8 mouse cellular contexts compared by ENCODE assay signal in the genomic region with DNA sequence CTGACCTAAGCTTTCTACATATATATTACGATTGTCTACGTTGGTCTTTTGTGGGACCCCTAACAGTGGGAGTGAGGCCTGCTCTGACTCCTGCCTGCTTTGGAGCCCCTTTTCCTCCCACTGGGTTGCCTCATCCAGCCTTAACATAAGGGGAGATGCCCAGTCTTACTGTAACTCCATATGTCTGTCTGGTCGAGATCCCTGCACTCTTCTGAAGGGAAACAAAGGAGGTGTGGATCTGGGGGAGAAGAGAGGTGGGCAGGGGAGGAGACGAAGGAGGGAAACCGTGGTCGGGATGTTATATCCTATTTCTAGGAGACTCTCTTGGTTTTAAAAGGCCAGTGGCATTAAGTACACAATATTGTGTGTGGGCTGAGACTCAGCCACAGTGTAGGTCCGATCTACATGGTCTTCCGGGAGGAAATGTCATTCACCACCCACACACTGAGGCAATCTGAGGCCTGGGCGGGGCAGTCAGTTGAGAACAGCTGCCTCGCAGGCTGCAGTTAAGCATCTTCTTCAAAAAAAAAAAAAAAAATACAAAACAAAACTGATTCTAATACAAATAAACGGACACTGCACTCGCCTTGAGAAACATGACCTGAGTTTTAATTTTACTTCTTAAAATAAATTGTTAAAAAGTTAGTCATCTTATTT. TPM values are rescaled to one million over a fixed set of nuclear protein-coding genes. Genes with fewer than 3 reads are reported as not detected.
DNase-seq lines count a peak whose midpoint lies in the region; ATAC-seq lines count a peak whose summit lies in the region.
"Had no signal": no experiment of that assay in that cellular context is flagged by ENCODE, and none has a peak within 500 bp of the region (broad histone marks: within the 10 kb centered on the region; RNA-seq: fewer than 3 reads in every experiment).

No protein-coding gene starts in this region.

- no peaks in the 10 kb centered on the region for H3K9me3 ChIP-seq in embryonic facial prominence, embryonic 14.5 days (ENCODE audit: control insufficient read depth, low read length)
- H3K9me3 ChIP-seq: neural tube, embryonic 12.5 days had no signal

- no peaks in the 10 kb centered on the region for H3K36me3 ChIP-seq in embryonic facial prominence, embryonic 14.5 days (ENCODE audit: control insufficient read depth, insufficient read depth, low read length)
- H3K36me3 ChIP-seq: neural tube, embryonic 12.5 days had no signal

- peak; percentile 28 to 34 for DNase-seq in spleen, adult 18-20 months
- no peak for DNase-seq in spleen, adult 12 weeks (ENCODE audit: low spot score)
- peak; percentile 63 for DNase-seq in embryonic facial prominence, embryonic 14.5 days (ENCODE audit: low spot score)
- peak; percentile 59 to 75 for DNase-seq in kidney, postnatal 4 days
- peak; percentile 32 for DNase-seq in thymus, postnatal 4 days
- DNase-seq in right cerebral cortex, adult 18-20 months, result no peak
- no peak for DNase-seq in cerebellum, postnatal 14 days

- no peak overlapping the region for H3K4me3 ChIP-seq in embryonic facial prominence, embryonic 14.5 days (ENCODE audit: low read depth, low read length)
- H3K4me3 ChIP-seq: neural tube, embryonic 12.5 days had no signal

- H3K9ac ChIP-seq in embryonic facial prominence, embryonic 14.5 days (ENCODE audit: low read depth, low read length), result no peak overlapping the region
- H3K9ac ChIP-seq: neural tube, embryonic 12.5 days had no signal

- H3K4me1 ChIP-seq in embryonic facial prominence, embryonic 14.5 days (ENCODE audit: control insufficient read depth, insufficient read depth, low read length), result no peaks in the 10 kb centered on the region; the same call in 1 of the 2 replicates
- H3K4me1 ChIP-seq: neural tube, embryonic 12.5 days had no signal

- ATAC-seq in embryonic facial prominence, embryonic 14.5 days (ENCODE audit: low read depth), result peak; percentile 55; the same call in 1 of the 2 replicates

- no peak overlapping the region for H3K4me2 ChIP-seq in embryonic facial prominence, embryonic 14.5 days (ENCODE audit: low read depth, low read length)
- H3K4me2 ChIP-seq: neural tube, embryonic 12.5 days had no signal

- H3K27ac ChIP-seq in embryonic facial prominence, embryonic 14.5 days (replicated peaks; ENCODE audit: low read depth, low read length), result no peak overlapping the region
- H3K27ac ChIP-seq: neural tube, embryonic 12.5 days had no signal

- H3K27me3 ChIP-seq in embryonic facial prominence, embryonic 14.5 days (replicated peaks; ENCODE audit: control insufficient read depth, insufficient read depth, low read length), result no peaks in the 10 kb centered on the region
- H3K27me3 ChIP-seq: neural tube, embryonic 12.5 days had no signal

- 52% methylated on average over 12 of the region's 12 CpGs for WGBS in embryonic facial prominence, embryonic 14.5 days

RNA-seq across cellular contexts. Expression of gene Tmc3, which starts 20.0 kb away (rescaled TPM):
- 0.94 and 0.99 TPM in 2 replicates for polyA plus RNA-seq in embryonic facial prominence, embryonic 14.5 days (2014; fragmentation: Nextera tagmentation; extraction: Ambion mirVana)

Comparison
In these comparisons a context has a peak if more than half of its experiments do, and no peak if none do; other contexts are left out.
1. DNase-seq: peak in spleen, adult 18-20 months (2 of 2), embryonic facial prominence, embryonic 14.5 days (single experiment), kidney, postnatal 4 days (2 of 2) and thymus, postnatal 4 days (single experiment); none in spleen, adult 12 weeks (single experiment), right cerebral cortex, adult 18-20 months (single experiment) and cerebellum, postnatal 14 days (0 of 2).